Mouse (Mus musculus): ENCODE results near the gene Thnsl2. TPM values are rescaled to one million over a fixed set of nuclear protein-coding genes. Genes with fewer than 3 reads are reported as not detected.

The Thnsl2 gene
- polyA plus RNA-seq, 1 experiment from 2014 or later: 25.7 TPM

- Histone ChIP-seq H3K4me3 (ENCODE audit: low read length) (no peak overlapping the region), H3K4me2 (replicated peaks; ENCODE audit: low read depth, low read length) (no peak overlapping the region), H3K36me3 (ENCODE audit: control insufficient read depth, insufficient read depth, low read length) (no peaks in the 10 kb centered on the region), H3K27me3 (ENCODE audit: control insufficient read depth, insufficient read depth, low read length) (no peaks in the 10 kb centered on the region), H3K27ac (ENCODE audit: low read depth, low read length) (no peak overlapping the region), H3K9me3 (ENCODE audit: control insufficient read depth, low read length) (no peaks in the 10 kb centered on the region), H3K4me1 (ENCODE audit: control insufficient read depth, insufficient read depth, low read length) (no peaks in the 10 kb centered on the region), H3K9ac (ENCODE audit: low read depth, low read length) (no peak overlapping the region)
- ATAC-seq (ENCODE audit: low FRiP score, low TSS enrichment): no peak
- WGBS: 85% methylated on average over 4 of the region's 4 CpGs
These were observed 54.5 kb downstream of the Thnsl2 start for GRCm38 (mm10) chr6:71089735-71090134.

- Histone ChIP-seq H3K4me1 (ENCODE audit: control insufficient read depth, insufficient read depth, low read length) (no peaks in the 10 kb centered on the region), H3K36me3 (ENCODE audit: control insufficient read depth, insufficient read depth, low read length) (no peaks in the 10 kb centered on the region), H3K4me2 (replicated peaks; ENCODE audit: low read depth, low read length) (no peak overlapping the region), H3K27ac (ENCODE audit: low read depth, low read length) (no peak overlapping the region), H3K27me3 (ENCODE audit: control insufficient read depth, insufficient read depth, low read length) (no peaks in the 10 kb centered on the region), H3K9ac (ENCODE audit: low read depth, low read length) (no peak overlapping the region), H3K9me3 (ENCODE audit: control insufficient read depth, low read length) (no peaks in the 10 kb centered on the region), H3K4me3 (ENCODE audit: low read length) (no peak overlapping the region)
- 60% methylated on average over 4 of the region's 4 CpGs for WGBS
- ATAC-seq (ENCODE audit: low FRiP score, low TSS enrichment): no peak
These were observed 55.2 kb downstream of the Thnsl2 start for GRCm38 (mm10) chr6:71088992-71089391.

GRCm38 (mm10) chr6:71083441-71083840 is 60.8 kb downstream of the Thnsl2 start:
- no peaks in the 10 kb centered on the region for H3K4me1 ChIP-seq (ENCODE audit: control insufficient read depth, insufficient read depth, low read length)
- no peak overlapping the region for H3K9ac ChIP-seq (ENCODE audit: low read depth, low read length)
- no peak for ATAC-seq (ENCODE audit: low FRiP score, low TSS enrichment)
- H3K27me3 ChIP-seq (ENCODE audit: control insufficient read depth, insufficient read depth, low read length): no peaks in the 10 kb centered on the region
- 82% methylated on average over 7 of the region's 7 CpGs for WGBS
- H3K27ac ChIP-seq (ENCODE audit: low read depth, low read length): no peak overlapping the region
- H3K9me3 ChIP-seq (ENCODE audit: control insufficient read depth, low read length): no peaks in the 10 kb centered on the region
- no peaks in the 10 kb centered on the region for H3K36me3 ChIP-seq (ENCODE audit: control insufficient read depth, insufficient read depth, low read length)
- H3K4me3 ChIP-seq (ENCODE audit: low read length): no peak overlapping the region
- H3K4me2 ChIP-seq (replicated peaks; ENCODE audit: low read depth, low read length): no peak overlapping the region

GRCm38 (mm10) chr6:71082084-71082483 is 62.2 kb downstream of the Thnsl2 start:
- H3K27ac ChIP-seq (ENCODE audit: low read depth, low read length): no peak overlapping the region
- H3K9ac ChIP-seq (ENCODE audit: low read depth, low read length): no peak overlapping the region
- no peaks in the 10 kb centered on the region for H3K9me3 ChIP-seq (ENCODE audit: control insufficient read depth, low read length)

GRCm38 (mm10) chr6:71081230-71081629 is 63.0 kb downstream of the Thnsl2 start:
- Histone ChIP-seq H3K4me2 (replicated peaks; ENCODE audit: low read depth, low read length) (no peak overlapping the region), H3K4me1 (ENCODE audit: control insufficient read depth, insufficient read depth, low read length) (no peaks in the 10 kb centered on the region), H3K9ac (ENCODE audit: low read depth, low read length) (no peak overlapping the region), H3K27ac (ENCODE audit: low read depth, low read length) (no peak overlapping the region), H3K27me3 (ENCODE audit: control insufficient read depth, insufficient read depth, low read length) (no peaks in the 10 kb centered on the region), H3K9me3 (ENCODE audit: control insufficient read depth, low read length) (no peaks in the 10 kb centered on the region), H3K4me3 (ENCODE audit: low read length) (no peak overlapping the region), H3K36me3 (ENCODE audit: control insufficient read depth, insufficient read depth, low read length) (no peaks in the 10 kb centered on the region)
- no peak for ATAC-seq (ENCODE audit: low FRiP score, low TSS enrichment)
- WGBS: 69% methylated on average over 6 of the region's 6 CpGs

More at GRCm38 (mm10) chr6:71082084-71082483, 62.2 kb downstream of the Thnsl2 start:
- no peak for ATAC-seq (ENCODE audit: low FRiP score, low TSS enrichment)
- Histone ChIP-seq H3K36me3 (ENCODE audit: control insufficient read depth, insufficient read depth, low read length) (no peaks in the 10 kb centered on the region), H3K27me3 (ENCODE audit: control insufficient read depth, insufficient read depth, low read length) (no peaks in the 10 kb centered on the region), H3K4me2 (replicated peaks; ENCODE audit: low read depth, low read length) (no peak overlapping the region), H3K4me1 (ENCODE audit: control insufficient read depth, insufficient read depth, low read length) (no peaks in the 10 kb centered on the region), H3K4me3 (ENCODE audit: low read length) (no peak overlapping the region)
- whole genome bisulfite sequencing: 43% methylated on average over 11 of the region's 11 CpGs

Other genes with a start within 250 kb of the Thnsl2 start
- gene Tex37, start 225.5 kb downstream of the Thnsl2 start, polyA plus RNA-seq (2014; fragmentation: Nextera tagmentation; extraction: Ambion mirVana): not detected in 2 replicates
- gene Foxi3, start 187.9 kb downstream of the Thnsl2 start, polyA plus RNA-seq (2014; fragmentation: Nextera tagmentation; extraction: Ambion mirVana): not detected in 2 replicates
- 0.43 TPM in 1 of 2 replicates, not detected in the other for gene Fabp1, start 55.4 kb upstream of the Thnsl2 start, polyA plus RNA-seq (2014; fragmentation: Nextera tagmentation; extraction: Ambion mirVana)
- 52.2 and 53.3 TPM in 2 replicates for gene Krcc1, start 127.2 kb upstream of the Thnsl2 start, polyA plus RNA-seq (2014; fragmentation: Nextera tagmentation; extraction: Ambion mirVana)
- 0.17 and 0.19 TPM in 2 replicates for gene Smyd1, start 177.8 kb upstream of the Thnsl2 start, polyA plus RNA-seq (2014; fragmentation: Nextera tagmentation; extraction: Ambion mirVana)
- gene Cd8b1, start 178.3 kb upstream of the Thnsl2 start, polyA plus RNA-seq (2014; fragmentation: Nextera tagmentation; extraction: Ambion mirVana): 0.13 TPM in 1 of 2 replicates, not detected in the other
- gene Cd8a, start 229.0 kb upstream of the Thnsl2 start, polyA plus RNA-seq (2014; fragmentation: Nextera tagmentation; extraction: Ambion mirVana): not detected in 2 replicates